Mouse (Mus musculus) embryonic facial prominence, embryonic 10.5 days (tissue): ENCODE data around the gene Sufu. TPM values are rescaled to one million over a fixed set of nuclear protein-coding genes. Genes with fewer than 3 reads are reported as not detected.

Experiments
- DNase-seq: peaks from one replicate; pipeline ENCODE4 v3.0.0-alpha.2; 2017; ENCODE audit warnings: low spot score
- H3K27ac ChIP-seq: fragments of 300-500 bp; sonication (generic); replicated peaks from 2 replicates; pipeline ENCODE4 v1.5.1; 2016; ENCODE audit warnings: mild to moderate bottlenecking
- H3K27me3 ChIP-seq: fragments of 300-500 bp; sonication (generic); replicated peaks from 2 replicates; pipeline ENCODE4 v1.6.1; 2016; ENCODE audit warnings: low read depth, mild to moderate bottlenecking; ENCODE audit not compliant: poor library complexity, severe bottlenecking
- H3K36me3 ChIP-seq: fragments of 300-500 bp; sonication (generic); replicated peaks from 2 replicates; pipeline ENCODE4 v1.6.1; 2016; ENCODE audit warnings: mild to moderate bottlenecking, moderate library complexity
- H3K4me1 ChIP-seq: fragments of 300-500 bp; sonication (generic); 2 replicates; pipeline ENCODE4 v1.6.1; 2016
- H3K4me3 ChIP-seq: fragments of 300-500 bp; sonication (generic); 2 replicates; pipeline ENCODE4 v1.5.1; 2016; ENCODE audit warnings: mild to moderate bottlenecking, moderate library complexity
- H3K9me3 ChIP-seq: fragments of 300-500 bp; sonication (generic); 2 replicates; pipeline ENCODE4 v1.6.1; 2016; ENCODE audit warnings: mild to moderate bottlenecking
- WGBS: fragments of 180-500 bp; shearing (Covaris S2); methylation state at CpG from one replicate; pipeline ENCODE4 v1.1.7; 2016; 5-methylcytosine and 5-hydroxymethylcytosine counted together
- polyA plus RNA-seq: library from polyadenylated mRNA; unstranded; fragments of >200 nt; fragmentation: Nextera tagmentation; extraction: Ambion mirVana; gene quantifications from 2 replicates; pipeline ENCODE4 v1.2.1, GENCODE M21; 2016

Gene Sufu
- 50.5 and 53.4 TPM in 2 replicates for polyA plus RNA-seq

- Histone ChIP-seq H3K36me3 (peaks cover 19% of the 10 kb centered on the region), H3K4me3 (peak within 1 kb of the TSS; percentile 80), H3K4me1 (peaks cover 47% of the 10 kb centered on the region), H3K27ac (peak within 1 kb of the TSS; percentile 91), H3K27me3 (no peaks in the 10 kb centered on the region), H3K9me3 (no peaks in the 10 kb centered on the region)
- DNase-seq = peak; percentile 99
- under 1% methylated on average over 57 of the region's 57 CpGs for WGBS
Observed at GRCm38 (mm10) chr19:46396686-46397435, at the start of gene Sufu. TSS of gene Sufu (plus strand) at chr19:46396896.

- WGBS = 98% methylated on average over 1 of the region's 1 CpGs
- H3K27me3 ChIP-seq = peaks cover 76% of the 10 kb centered on the region
- no peak for DNase-seq
Observed at GRCm38 (mm10) chr19:46347146-46347545, 49.5 kb upstream of the Sufu start.

GRCm38 (mm10) chr19:46347936-46348668 is 48.6 kb upstream of the Sufu start:
- H3K4me3 ChIP-seq = peak overlapping the region; percentile 78
- H3K36me3 ChIP-seq = no peaks in the 10 kb centered on the region
- 31% methylated on average over 14 of the region's 14 CpGs for WGBS
- peak overlapping the region; percentile 86 for H3K27ac ChIP-seq
- H3K9me3 ChIP-seq = no peaks in the 10 kb centered on the region
- peaks cover 21% of the 10 kb centered on the region for H3K4me1 ChIP-seq
- H3K27me3 ChIP-seq = peaks cover 85% of the 10 kb centered on the region
- DNase-seq = no peak

More at GRCm38 (mm10) chr19:46347146-46347545, 49.5 kb upstream of the Sufu start:
- Histone ChIP-seq H3K4me1 (peaks cover 21% of the 10 kb centered on the region), H3K27ac (no peak overlapping the region), H3K9me3 (no peaks in the 10 kb centered on the region), H3K4me3 (no peak overlapping the region), H3K36me3 (no peaks in the 10 kb centered on the region)

- DNase-seq = peak; percentile 83
- Histone ChIP-seq H3K36me3 (no peaks in the 10 kb centered on the region), H3K4me1 (peaks cover 21% of the 10 kb centered on the region), H3K4me3 (peak overlapping the region; percentile 78), H3K27me3 (peaks cover 81% of the 10 kb centered on the region), H3K9me3 (no peaks in the 10 kb centered on the region), H3K27ac (peak overlapping the region; percentile 86)
- under 1% methylated on average over 78 of the region's 78 CpGs for WGBS
Observed at GRCm38 (mm10) chr19:46348761-46349458, 47.8 kb upstream of the Sufu start.

GRCm38 (mm10) chr19:46349550-46349949 is 47.1 kb upstream of the Sufu start:
- H3K4me3 ChIP-seq = peak overlapping the region; percentile 78
- H3K36me3 ChIP-seq = no peaks in the 10 kb centered on the region
- whole genome bisulfite sequencing = 22% methylated on average over 6 of the region's 6 CpGs
- peaks cover 74% of the 10 kb centered on the region for H3K27me3 ChIP-seq
- DNase-seq = no peak
- H3K9me3 ChIP-seq = no peaks in the 10 kb centered on the region
- H3K27ac ChIP-seq = peak overlapping the region; percentile 86
- peaks cover 21% of the 10 kb centered on the region for H3K4me1 ChIP-seq

- H3K27me3 ChIP-seq = peaks cover 66% of the 10 kb centered on the region
- H3K27ac ChIP-seq = peak within 1 kb of the TSS; percentile 86
- H3K9me3 ChIP-seq = no peaks in the 10 kb centered on the region
- peaks cover 21% of the 10 kb centered on the region for H3K4me1 ChIP-seq
- peak within 1 kb of the TSS; percentile 78 for H3K4me3 ChIP-seq
- no peaks in the 10 kb centered on the region for H3K36me3 ChIP-seq
- no peak for DNase-seq
- WGBS = 67% methylated on average over 10 of the region's 10 CpGs
Observed at GRCm38 (mm10) chr19:46350168-46350932, 46.3 kb upstream of the Sufu start, which contains the start of gene 2310034G01Rik. TSS of gene 2310034G01Rik (minus strand) at chr19:46350302.

- peak overlapping the region; percentile 68 for H3K4me3 ChIP-seq
- H3K36me3 ChIP-seq = no peaks in the 10 kb centered on the region
- under 1% methylated on average over 29 of the region's 29 CpGs for WGBS
- peaks cover 39% of the 10 kb centered on the region for H3K27me3 ChIP-seq
- peaks cover 23% of the 10 kb centered on the region for H3K4me1 ChIP-seq
- peak; percentile 90 for DNase-seq
- peak overlapping the region; percentile 81 for H3K27ac ChIP-seq
- H3K9me3 ChIP-seq = 0 out of 2 replicates have a peak, but pooled peaks cover 2% of the 10 kb centered on the region
Observed at GRCm38 (mm10) chr19:46356701-46357138, 40.0 kb upstream of the Sufu start.

- 19% methylated on average over 25 of the region's 25 CpGs for WGBS
- Histone ChIP-seq H3K9me3 (0 out of 2 replicates have a peak, but pooled peaks cover 2% of the 10 kb centered on the region), H3K4me1 (peaks cover 23% of the 10 kb centered on the region), H3K27ac (peak overlapping the region; percentile 81), H3K4me3 (peak overlapping the region; percentile 68), H3K36me3 (no peaks in the 10 kb centered on the region), H3K27me3 (peaks cover 31% of the 10 kb centered on the region)
- no peak for DNase-seq
Observed at GRCm38 (mm10) chr19:46357344-46358280, 39.1 kb upstream of the Sufu start.

GRCm38 (mm10) chr19:46358381-46358780 is 38.3 kb upstream of the Sufu start:
- Histone ChIP-seq H3K4me3 (no peak overlapping the region; the same call in 1 of the 2 replicates), H3K27ac (no peak overlapping the region), H3K27me3 (peaks cover 26% of the 10 kb centered on the region), H3K4me1 (peaks cover 23% of the 10 kb centered on the region), H3K36me3 (no peaks in the 10 kb centered on the region), H3K9me3 (0 out of 2 replicates have a peak, but pooled peaks cover 2% of the 10 kb centered on the region)
- 64% methylated on average over 4 of the region's 4 CpGs for WGBS
- no peak for DNase-seq

- WGBS = 89% methylated on average over 8 of the region's 8 CpGs
Observed at GRCm38 (mm10) chr19:46362104-46362503, 34.6 kb upstream of the Sufu start.

More at GRCm38 (mm10) chr19:46362104-46362503, 34.6 kb upstream of the Sufu start:
- peaks cover 14% of the 10 kb centered on the region for H3K4me1 ChIP-seq
- H3K27me3 ChIP-seq = peaks cover 21% of the 10 kb centered on the region
- no peaks in the 10 kb centered on the region for H3K36me3 ChIP-seq
- H3K4me3 ChIP-seq = no peak overlapping the region
- no peak overlapping the region for H3K27ac ChIP-seq
- DNase-seq = no peak
- 0 out of 2 replicates have a peak, but pooled peaks cover 2% of the 10 kb centered on the region for H3K9me3 ChIP-seq
